Mouse (Mus musculus): ENCODE data around the gene Unc13a. TPM values are rescaled to one million over a fixed set of nuclear protein-coding genes. Genes with fewer than 3 reads are reported as not detected.
A peak's percentile ranks its signal among the peaks of the same experiment; 100 is the strongest.

Unc13a gene
- polyA plus RNA-seq, 1 experiment from 2014 or later, result 1.2 TPM

- H3K27ac ChIP-seq (replicated peaks; ENCODE audit: low read depth, low read length), result no peak overlapping the region
- peaks cover 19% of the 10 kb centered on the region for H3K27me3 ChIP-seq (ENCODE audit: control insufficient read depth, insufficient read depth, low read length)
- ATAC-seq (replicated peaks; ENCODE audit: insufficient number of reproducible peaks, low FRiP score, low TSS enrichment, low read depth), result no peak
- 50% methylated on average over 7 of the region's 7 CpGs for WGBS
- peaks cover 6% of the 10 kb centered on the region for H3K4me1 ChIP-seq (ENCODE audit: control insufficient read depth, insufficient read depth, low read length)
- no peak overlapping the region for H3K4me3 ChIP-seq (ENCODE audit: low read depth, low read length)
- no peak for DNase-seq (ENCODE audit: low spot score)
- no peak overlapping the region for H3K9ac ChIP-seq (replicated peaks; ENCODE audit: low read length)
- no peaks in the 10 kb centered on the region for H3K9me3 ChIP-seq (replicated peaks; ENCODE audit: control insufficient read depth, low read length)
- H3K36me3 ChIP-seq (replicated peaks; ENCODE audit: control insufficient read depth, insufficient read depth, low read depth, low read length), result no peaks in the 10 kb centered on the region
- H3K4me2 ChIP-seq (ENCODE audit: low read depth, low read length), result no peak overlapping the region
These were observed 67.5 kb downstream of the Unc13a start for GRCm38 (mm10) chr8:71604021-71604420.

- Histone ChIP-seq H3K4me3 (ENCODE audit: low read depth, low read length) (peak overlapping the region; percentile 39), H3K36me3 (replicated peaks; ENCODE audit: control insufficient read depth, insufficient read depth, low read depth, low read length) (no peaks in the 10 kb centered on the region), H3K4me1 (ENCODE audit: control insufficient read depth, insufficient read depth, low read length) (peaks cover 6% of the 10 kb centered on the region), H3K27me3 (ENCODE audit: control insufficient read depth, insufficient read depth, low read length) (peaks cover 19% of the 10 kb centered on the region), H3K9ac (replicated peaks; ENCODE audit: low read length) (peak overlapping the region; percentile 51), H3K9me3 (replicated peaks; ENCODE audit: control insufficient read depth, low read length) (no peaks in the 10 kb centered on the region), H3K4me2 (ENCODE audit: low read depth, low read length) (peak overlapping the region; percentile 76), H3K27ac (replicated peaks; ENCODE audit: low read depth, low read length) (no peak overlapping the region)
- DNase-seq (ENCODE audit: low spot score) (peak; percentile 88), ATAC-seq (replicated peaks; ENCODE audit: insufficient number of reproducible peaks, low FRiP score, low TSS enrichment, low read depth) (peak; percentile 62)
- under 1% methylated on average over 32 of the region's 32 CpGs for WGBS
These were observed 68.8 kb downstream of the Unc13a start for GRCm38 (mm10) chr8:71602666-71603334.

DNA sequence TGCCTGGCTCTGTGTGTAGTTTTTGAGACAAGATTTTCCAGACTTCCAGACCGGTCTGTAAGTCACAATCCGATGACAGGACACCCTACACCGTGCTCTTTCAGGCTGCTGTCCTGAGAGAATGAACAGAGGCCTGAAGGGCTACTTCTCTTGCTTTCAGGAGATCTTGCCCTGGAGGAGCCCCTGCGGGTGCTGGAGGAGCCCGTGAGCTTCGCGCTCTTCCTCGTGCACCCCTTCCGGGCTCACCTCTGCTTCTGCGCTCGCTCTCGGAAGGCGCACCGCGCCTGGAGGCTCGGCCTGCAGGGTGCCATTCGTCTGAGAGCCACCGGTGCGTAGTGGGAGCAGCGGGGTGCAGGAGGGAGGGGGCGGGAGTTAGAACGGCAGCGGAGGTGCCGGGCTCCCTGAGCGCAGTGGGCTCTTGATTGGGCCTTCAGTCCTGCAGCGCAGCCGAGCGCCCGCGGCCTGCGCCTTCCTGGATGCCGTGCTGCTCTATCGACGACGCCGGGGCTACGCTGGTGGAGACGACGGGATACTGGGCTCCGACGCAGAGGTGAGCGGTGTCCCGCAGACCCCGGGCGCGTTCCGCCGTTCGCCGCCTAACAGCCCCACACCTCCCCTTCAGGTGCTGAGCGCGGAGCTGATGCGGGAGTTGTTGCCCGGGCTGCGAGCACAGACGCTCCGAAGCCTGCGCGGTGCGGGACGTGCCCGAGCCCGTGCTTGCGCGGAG is 69.5 kb downstream of the Unc13a start:
- H3K27ac ChIP-seq (replicated peaks; ENCODE audit: low read depth, low read length), result no peak overlapping the region
- peak overlapping the region; percentile 51 for H3K9ac ChIP-seq (replicated peaks; ENCODE audit: low read length)
- H3K4me1 ChIP-seq (ENCODE audit: control insufficient read depth, insufficient read depth, low read length), result peaks cover 6% of the 10 kb centered on the region
- ATAC-seq (replicated peaks; ENCODE audit: insufficient number of reproducible peaks, low FRiP score, low TSS enrichment, low read depth) (peak; percentile 7), DNase-seq (ENCODE audit: low spot score) (peak; percentile 35)
- peak overlapping the region; percentile 76 for H3K4me2 ChIP-seq (ENCODE audit: low read depth, low read length)
- H3K27me3 ChIP-seq (ENCODE audit: control insufficient read depth, insufficient read depth, low read length), result peaks cover 19% of the 10 kb centered on the region
- H3K36me3 ChIP-seq (replicated peaks; ENCODE audit: control insufficient read depth, insufficient read depth, low read depth, low read length), result no peaks in the 10 kb centered on the region
- H3K9me3 ChIP-seq (replicated peaks; ENCODE audit: control insufficient read depth, low read length), result no peaks in the 10 kb centered on the region
- peak overlapping the region; percentile 39 for H3K4me3 ChIP-seq (ENCODE audit: low read depth, low read length)
- 4% methylated on average over 65 of the region's 65 CpGs for WGBS

GRCm38 (mm10) chr8:71598841-71599240 is 72.7 kb downstream of the Unc13a start:
- Histone ChIP-seq H3K4me1 (ENCODE audit: control insufficient read depth, insufficient read depth, low read length) (peaks cover 6% of the 10 kb centered on the region), H3K9me3 (replicated peaks; ENCODE audit: control insufficient read depth, low read length) (no peaks in the 10 kb centered on the region), H3K27ac (replicated peaks; ENCODE audit: low read depth, low read length) (no peak overlapping the region), H3K9ac (replicated peaks; ENCODE audit: low read length) (no peak overlapping the region), H3K27me3 (ENCODE audit: control insufficient read depth, insufficient read depth, low read length) (peaks cover 19% of the 10 kb centered on the region), H3K36me3 (replicated peaks; ENCODE audit: control insufficient read depth, insufficient read depth, low read depth, low read length) (no peaks in the 10 kb centered on the region), H3K4me3 (ENCODE audit: low read depth, low read length) (no peak overlapping the region), H3K4me2 (ENCODE audit: low read depth, low read length) (no peak overlapping the region)
- no peak for ATAC-seq (replicated peaks; ENCODE audit: insufficient number of reproducible peaks, low FRiP score, low TSS enrichment, low read depth)
- no peak for DNase-seq (ENCODE audit: low spot score)
- WGBS, result 87% methylated on average over 5 of the region's 5 CpGs

DNA sequence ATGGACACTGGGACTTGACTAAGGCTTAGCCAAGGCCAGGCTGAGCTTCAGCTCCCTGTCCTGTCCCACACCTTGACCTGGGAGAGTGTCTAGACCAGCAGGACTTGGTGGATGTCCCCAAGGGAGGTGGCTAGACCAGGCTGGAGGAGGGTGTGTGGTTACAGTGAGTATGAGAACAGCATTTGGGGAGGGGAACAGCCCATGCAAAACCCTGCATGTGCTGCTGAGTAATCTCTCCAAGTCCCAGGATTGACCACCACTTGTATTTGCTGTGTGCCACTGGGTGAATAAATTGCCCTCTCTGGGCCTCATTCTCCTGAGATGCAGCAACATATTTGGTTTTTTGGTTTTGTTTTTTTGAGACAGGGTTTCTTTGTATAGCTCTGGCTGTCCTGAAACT is 73.2 kb downstream of the Unc13a start:
- Histone ChIP-seq H3K36me3 (replicated peaks; ENCODE audit: control insufficient read depth, insufficient read depth, low read depth, low read length) (no peaks in the 10 kb centered on the region), H3K4me1 (ENCODE audit: control insufficient read depth, insufficient read depth, low read length) (peaks cover 6% of the 10 kb centered on the region), H3K27ac (replicated peaks; ENCODE audit: low read depth, low read length) (no peak overlapping the region), H3K9me3 (replicated peaks; ENCODE audit: control insufficient read depth, low read length) (no peaks in the 10 kb centered on the region), H3K27me3 (ENCODE audit: control insufficient read depth, insufficient read depth, low read length) (peaks cover 17% of the 10 kb centered on the region), H3K9ac (replicated peaks; ENCODE audit: low read length) (no peak overlapping the region), H3K4me3 (ENCODE audit: low read depth, low read length) (no peak overlapping the region), H3K4me2 (ENCODE audit: low read depth, low read length) (no peak overlapping the region)
- ATAC-seq (replicated peaks; ENCODE audit: insufficient number of reproducible peaks, low FRiP score, low TSS enrichment, low read depth) (no peak), DNase-seq (ENCODE audit: low spot score) (no peak)

GRCm38 (mm10) chr8:71597451-71597850 is 74.1 kb downstream of the Unc13a start, which contains the start of gene Fam129c:
Gene Fam129c (plus strand): TSS chr8:71597648.
- no peak for ATAC-seq (replicated peaks; ENCODE audit: insufficient number of reproducible peaks, low FRiP score, low TSS enrichment, low read depth)
- WGBS, result 70% methylated on average over 3 of the region's 3 CpGs
- Histone ChIP-seq H3K9ac (replicated peaks; ENCODE audit: low read length) (no peak within 1 kb of the TSS), H3K27me3 (ENCODE audit: control insufficient read depth, insufficient read depth, low read length) (peaks cover 11% of the 10 kb centered on the region), H3K27ac (replicated peaks; ENCODE audit: low read depth, low read length) (no peak within 1 kb of the TSS), H3K36me3 (replicated peaks; ENCODE audit: control insufficient read depth, insufficient read depth, low read depth, low read length) (no peaks in the 10 kb centered on the region), H3K4me1 (ENCODE audit: control insufficient read depth, insufficient read depth, low read length) (peaks cover 4% of the 10 kb centered on the region), H3K4me3 (ENCODE audit: low read depth, low read length) (no peak within 1 kb of the TSS), H3K9me3 (replicated peaks; ENCODE audit: control insufficient read depth, low read length) (no peaks in the 10 kb centered on the region), H3K4me2 (ENCODE audit: low read depth, low read length) (no peak within 1 kb of the TSS)
- DNase-seq (ENCODE audit: low spot score), result no peak

- 85% methylated on average over 4 of the region's 4 CpGs for WGBS
- peaks cover 5% of the 10 kb centered on the region for H3K27me3 ChIP-seq (ENCODE audit: control insufficient read depth, insufficient read depth, low read length)
- no peak overlapping the region for H3K4me2 ChIP-seq (ENCODE audit: low read depth, low read length)
- no peaks in the 10 kb centered on the region for H3K9me3 ChIP-seq (replicated peaks; ENCODE audit: control insufficient read depth, low read length)
- DNase-seq (ENCODE audit: low spot score), result no peak
- no peak overlapping the region for H3K4me3 ChIP-seq (ENCODE audit: low read depth, low read length)
- H3K36me3 ChIP-seq (replicated peaks; ENCODE audit: control insufficient read depth, insufficient read depth, low read depth, low read length), result no peaks in the 10 kb centered on the region
- ATAC-seq (replicated peaks; ENCODE audit: insufficient number of reproducible peaks, low FRiP score, low TSS enrichment, low read depth), result no peak
- peaks cover 3% of the 10 kb centered on the region; the same call in 1 of the 2 replicates for H3K4me1 ChIP-seq (ENCODE audit: control insufficient read depth, insufficient read depth, low read length)
- H3K27ac ChIP-seq (replicated peaks; ENCODE audit: low read depth, low read length), result no peak overlapping the region
- no peak overlapping the region for H3K9ac ChIP-seq (replicated peaks; ENCODE audit: low read length)
These were observed 74.8 kb downstream of the Unc13a start for GRCm38 (mm10) chr8:71596798-71597197.

DNA sequence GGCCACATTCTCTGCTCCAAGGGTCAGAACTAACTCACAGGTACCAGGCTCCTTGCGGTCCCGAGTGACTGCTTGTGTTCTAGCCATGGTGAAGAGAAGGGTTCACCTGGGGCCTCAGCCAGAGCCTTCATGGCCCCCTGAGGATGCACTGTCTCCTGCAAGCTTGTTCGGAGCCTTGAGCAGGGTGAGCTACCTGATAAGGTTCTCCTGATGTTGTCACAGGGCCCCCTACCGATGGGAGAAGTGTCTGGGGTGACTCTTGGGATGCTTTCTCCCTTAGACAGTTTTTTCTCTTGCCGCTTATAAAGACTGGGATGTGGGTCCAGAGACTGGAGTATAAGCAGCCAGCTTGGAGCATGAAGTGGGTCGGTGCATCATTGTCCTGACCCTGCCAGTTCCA is 75.2 kb downstream of the Unc13a start:
- Histone ChIP-seq H3K36me3 (replicated peaks; ENCODE audit: control insufficient read depth, insufficient read depth, low read depth, low read length) (no peaks in the 10 kb centered on the region), H3K4me3 (ENCODE audit: low read depth, low read length) (no peak overlapping the region), H3K9ac (replicated peaks; ENCODE audit: low read length) (no peak overlapping the region), H3K4me2 (ENCODE audit: low read depth, low read length) (no peak overlapping the region), H3K27me3 (ENCODE audit: control insufficient read depth, insufficient read depth, low read length) (peaks cover under 1% of the 10 kb centered on the region; the same call in 1 of the 2 replicates), H3K27ac (replicated peaks; ENCODE audit: low read depth, low read length) (no peak overlapping the region), H3K9me3 (replicated peaks; ENCODE audit: control insufficient read depth, low read length) (no peaks in the 10 kb centered on the region), H3K4me1 (ENCODE audit: control insufficient read depth, insufficient read depth, low read length) (peaks cover 3% of the 10 kb centered on the region; the same call in 1 of the 2 replicates)
- ATAC-seq (replicated peaks; ENCODE audit: insufficient number of reproducible peaks, low FRiP score, low TSS enrichment, low read depth) (no peak), DNase-seq (ENCODE audit: low spot score) (no peak)
- WGBS, result 54% methylated on average over 6 of the region's 6 CpGs

Data from embryonic facial prominence, embryonic 11.5 days (tissue).